Mouse (Mus musculus) small intestine, adult 2 months (tissue): ENCODE data around the gene Asb1.

Experiments
- CTCF ChIP-seq: fragments of 200-500 bp; IDR thresholded peaks from 2 replicates; pipeline ENCODE4 v1.5.1; 2012; ENCODE audit warnings: low read depth, mild to moderate bottlenecking, control low read depth, inconsistent platforms, low read length, moderate library complexity, mixed read lengths; ENCODE audit not compliant: insufficient replicate concordance, insufficient read length; ENCODE audit errors: extremely low read depth
- POLR2A ChIP-seq: fragments of 200-500 bp; IDR thresholded peaks from 2 replicates; pipeline ENCODE4 v1.6.1; 2012; ENCODE audit warnings: low read depth, mild to moderate bottlenecking, control low read depth, inconsistent platforms, low read length, moderate library complexity

DNA sequence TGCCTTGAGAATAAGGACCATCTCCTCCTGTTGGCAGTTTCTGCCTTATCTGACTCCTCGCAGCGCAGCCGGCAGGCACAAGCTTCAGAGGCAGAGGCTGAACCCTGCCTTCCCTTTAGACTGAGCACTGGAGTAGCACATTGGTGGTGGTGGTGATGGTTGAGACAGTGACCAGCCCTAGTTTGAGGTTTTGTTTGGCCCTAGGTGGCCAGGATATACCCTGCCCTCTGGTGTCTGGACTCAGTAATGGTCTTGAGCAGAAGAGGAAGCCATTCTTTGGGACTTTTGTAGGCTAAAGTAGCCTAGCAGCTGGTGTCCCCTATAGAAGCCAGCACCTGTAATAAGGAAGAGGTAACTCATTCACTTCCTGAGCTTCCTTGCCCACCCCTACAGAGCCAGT, 23.7 kb downstream of the Asb1 start:
- TF ChIP-seq CTCF (peak; percentile 32; the same call in 1 of the 2 replicates), POLR2A (no peak)
